Comparison of ENCODE assay signal across 13 mouse cellular contexts in the genomic region with DNA sequence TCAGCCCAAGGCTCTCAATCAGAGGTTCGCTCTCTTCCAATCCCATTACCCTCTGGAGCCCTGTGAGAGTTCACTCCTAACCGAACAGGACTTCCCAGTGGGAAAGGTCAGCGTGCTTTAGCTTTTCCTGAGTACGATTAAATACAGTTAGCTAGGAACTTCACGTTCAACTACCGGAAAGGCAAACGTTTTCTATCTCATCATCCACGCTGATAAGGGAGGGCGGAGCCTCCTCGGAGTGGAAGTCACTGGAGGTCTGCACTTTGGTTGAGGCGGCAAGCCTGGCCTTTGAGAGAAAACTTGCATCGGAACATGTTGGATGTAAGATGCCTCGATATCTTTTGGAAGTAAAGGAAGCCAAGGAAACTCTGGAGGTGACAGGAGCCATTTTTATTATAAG. TPM values are rescaled to one million over a fixed set of nuclear protein-coding genes. Genes with fewer than 3 reads are reported as not detected.
DNase-seq lines count a peak whose midpoint lies in the region; ATAC-seq lines count a peak whose summit lies in the region.
"Had no signal": no experiment of that assay in that cellular context is flagged by ENCODE, and none has a peak within 500 bp of the region (broad histone marks: within the 10 kb centered on the region; RNA-seq: fewer than 3 reads in every experiment).

No protein-coding gene starts in this region.

- intact Hi-C loops in gastrocnemius, postnatal 14 days (cut with DNase I; ENCODE audit: low total_unique reads): no loop called here

- no peak overlapping the region for H3K9ac ChIP-seq in intestine, embryonic 15.5 days
- no peak overlapping the region for H3K9ac ChIP-seq in forebrain, embryonic 16.5 days (replicated peaks; ENCODE audit: low read depth, low read length)
- H3K9ac ChIP-seq: embryonic facial prominence, embryonic 12.5 days; midbrain, embryonic 12.5 days; neural tube, embryonic 13.5 days had no signal

- no peaks in the 10 kb centered on the region for H3K9me3 ChIP-seq in intestine, embryonic 15.5 days
- H3K9me3 ChIP-seq in forebrain, embryonic 16.5 days (ENCODE audit: control insufficient read depth, low read length): no peaks in the 10 kb centered on the region
- H3K9me3 ChIP-seq: embryonic facial prominence, embryonic 12.5 days; midbrain, embryonic 12.5 days; neural tube, embryonic 13.5 days had no signal

- H3K4me3 ChIP-seq in intestine, embryonic 15.5 days (replicated peaks): no peak overlapping the region
- H3K4me3 ChIP-seq in forebrain, embryonic 16.5 days (replicated peaks; ENCODE audit: low read length): no peak overlapping the region
- H3K4me3 ChIP-seq: embryonic facial prominence, embryonic 12.5 days; midbrain, embryonic 12.5 days; neural tube, embryonic 13.5 days had no signal

- peak overlapping the region; percentile 93 for H3K27ac ChIP-seq in intestine, embryonic 15.5 days
- no peak overlapping the region for H3K27ac ChIP-seq in forebrain, embryonic 16.5 days (ENCODE audit: low read length)
- H3K27ac ChIP-seq: embryonic facial prominence, embryonic 12.5 days; midbrain, embryonic 12.5 days; neural tube, embryonic 13.5 days had no signal

- H3K36me3 ChIP-seq in intestine, embryonic 15.5 days: no peaks in the 10 kb centered on the region; the same call in 1 of the 2 replicates
- H3K36me3 ChIP-seq in forebrain, embryonic 16.5 days (ENCODE audit: control insufficient read depth, insufficient read depth): no peaks in the 10 kb centered on the region
- H3K36me3 ChIP-seq: midbrain, embryonic 12.5 days had no signal

- H3K27me3 ChIP-seq in intestine, embryonic 15.5 days (replicated peaks): no peaks in the 10 kb centered on the region
- no peaks in the 10 kb centered on the region for H3K27me3 ChIP-seq in forebrain, embryonic 16.5 days (replicated peaks; ENCODE audit: control insufficient read depth, insufficient read depth, low read length)
- H3K27me3 ChIP-seq: embryonic facial prominence, embryonic 12.5 days; midbrain, embryonic 12.5 days; neural tube, embryonic 13.5 days had no signal

- H3K4me2 ChIP-seq in intestine, embryonic 15.5 days (replicated peaks): peak overlapping the region; percentile 46
- no peak overlapping the region for H3K4me2 ChIP-seq in forebrain, embryonic 16.5 days (ENCODE audit: low read length)
- H3K4me2 ChIP-seq: embryonic facial prominence, embryonic 12.5 days; midbrain, embryonic 12.5 days; neural tube, embryonic 13.5 days had no signal

- peak; percentile 42 for ATAC-seq in intestine, embryonic 15.5 days
- ATAC-seq in megakaryocyte progenitor cell, adult 5-6 weeks (replicated peaks; ENCODE audit: poor library complexity): 0 out of 2 replicates have a peak, but pooled peaks have one; percentile 9
- ATAC-seq in forebrain, embryonic 16.5 days: no peak

- DNase-seq in kidney, postnatal 25 days: peak; percentile 23 to 51
- no peak for DNase-seq in kidney, postnatal 4 days
- DNase-seq in c-Kit-positive CD71-positive TER-119-positive erythroid progenitor cells, embryonic 14.5 days (ENCODE audit: low spot score): peak; percentile 65
- no peak for DNase-seq in gastrocnemius, postnatal 14 days
- DNase-seq: cerebellum, adult 18-20 months; left cerebral cortex, postnatal 4 days; right cerebral cortex, postnatal 4 days had no signal

- 0 out of 2 replicates have a peak, but pooled peaks cover 3% of the 10 kb centered on the region for H3K4me1 ChIP-seq in intestine, embryonic 15.5 days (replicated peaks)
- 0 out of 2 replicates have a peak, but pooled peaks cover 2% of the 10 kb centered on the region for H3K4me1 ChIP-seq in forebrain, embryonic 16.5 days (replicated peaks; ENCODE audit: control insufficient read depth, insufficient read depth, low read length)
- H3K4me1 ChIP-seq: midbrain, embryonic 12.5 days; neural tube, embryonic 13.5 days had no signal

- WGBS in intestine, embryonic 15.5 days: 46% methylated on average over 13 of the region's 13 CpGs
- 71% methylated on average over 13 of the region's 13 CpGs for WGBS in forebrain, embryonic 16.5 days

RNA-seq across cellular contexts. Expression of a gene that starts 24.7 kb away (rescaled TPM):
- 27.4 and 30.4 TPM in 2 replicates for polyA plus RNA-seq in intestine, embryonic 15.5 days (2015; fragmentation: Nextera tagmentation; extraction: Ambion mirVana)
- 7.4 and 8.8 TPM in 2 replicates for total RNA-seq in megakaryocyte progenitor cell, adult 5-6 weeks (2015)
- 6.4 and 6.9 TPM in 2 replicates for total RNA-seq in megakaryocyte progenitor cell, adult 5-6 weeks (2017)
- 14.0 and 14.4 TPM in 2 replicates for polyA plus RNA-seq in forebrain, embryonic 16.5 days (2015; fragmentation: Nextera tagmentation; extraction: Ambion mirVana)
- 10 to 100 TPM; 59.7 to 62.2 TPM for total RNA-seq in gastrocnemius, postnatal 14 days (2021)

Comparison
In these comparisons a context has a peak if more than half of its experiments do, and no peak if none do; other contexts are left out.
1. DNase-seq: peak in kidney, postnatal 25 days (2 of 2) and c-Kit-positive CD71-positive TER-119-positive erythroid progenitor cells, embryonic 14.5 days (single experiment); none in kidney, postnatal 4 days (0 of 2) and gastrocnemius, postnatal 14 days (single experiment).
2. RNA of a gene that starts 24.7 kb away (total RNA-seq): 59.7 to 62.2 TPM in gastrocnemius, postnatal 14 days; 6.4 to 8.8 TPM in megakaryocyte progenitor cell, adult 5-6 weeks; every median in the first group is over 4 times any median in the second.